Mouse (Mus musculus) olfactory bulb, adult 2 months (tissue): ENCODE measurements around the gene L3mbtl1. TPM values are rescaled to one million over a fixed set of nuclear protein-coding genes. Genes with fewer than 3 reads are reported as not detected.
"Not testable (repeated sequence)": the region's sequence is repeated elsewhere in the genome, so short reads cannot be mapped to it uniquely, and the experiment has no call there.

ENCODE experiments used
- H3K27ac ChIP-seq: fragments of 200-500 bp; 2 replicates; pipeline ENCODE4 v1.5.1; 2012; ENCODE audit warnings: low read depth, low read length; ENCODE audit not compliant: insufficient read depth
- H3K4me1 ChIP-seq: fragments of 200-500 bp; 2 replicates; pipeline ENCODE4 v1.6.1; 2012; ENCODE audit warnings: low read length; ENCODE audit not compliant: control insufficient read depth, insufficient read depth
- H3K4me3 ChIP-seq: fragments of 200-500 bp; 2 replicates; pipeline ENCODE4 v1.5.1; 2012; ENCODE audit warnings: mild to moderate bottlenecking, low read depth, low read length, moderate library complexity; ENCODE audit not compliant: insufficient read depth
- CTCF ChIP-seq: fragments of 200-500 bp; IDR thresholded peaks from 2 replicates; pipeline ENCODE4 v1.5.1; 2012; ENCODE audit warnings: low read depth, mild to moderate bottlenecking, low read length, moderate library complexity; ENCODE audit not compliant: insufficient read depth
- POLR2A ChIP-seq: fragments of 200-500 bp; IDR thresholded peaks from 2 replicates; pipeline ENCODE4 v1.6.1; 2012; ENCODE audit warnings: mild to moderate bottlenecking, low read depth, low read length, moderate library complexity; ENCODE audit not compliant: insufficient read depth
- WGBS: fragments of 180-500 bp; shearing (Covaris S2); methylation state at CpG from one replicate; pipeline ENCODE4 v1.1.7; 2018; 5-methylcytosine and 5-hydroxymethylcytosine counted together
- polyA plus RNA-seq: library from polyadenylated mRNA; stranded (reverse); fragments of >200 nt; gene quantifications from 2 replicates; pipeline ENCODE4 v1.2.4, GENCODE M21; 2012; ENCODE audit warnings: low replicate concordance; ENCODE audit not compliant: missing spikeins, insufficient read depth, insufficient read length

Gene L3mbtl1
- polyA plus RNA-seq: not detected in 2 replicates

DNA sequence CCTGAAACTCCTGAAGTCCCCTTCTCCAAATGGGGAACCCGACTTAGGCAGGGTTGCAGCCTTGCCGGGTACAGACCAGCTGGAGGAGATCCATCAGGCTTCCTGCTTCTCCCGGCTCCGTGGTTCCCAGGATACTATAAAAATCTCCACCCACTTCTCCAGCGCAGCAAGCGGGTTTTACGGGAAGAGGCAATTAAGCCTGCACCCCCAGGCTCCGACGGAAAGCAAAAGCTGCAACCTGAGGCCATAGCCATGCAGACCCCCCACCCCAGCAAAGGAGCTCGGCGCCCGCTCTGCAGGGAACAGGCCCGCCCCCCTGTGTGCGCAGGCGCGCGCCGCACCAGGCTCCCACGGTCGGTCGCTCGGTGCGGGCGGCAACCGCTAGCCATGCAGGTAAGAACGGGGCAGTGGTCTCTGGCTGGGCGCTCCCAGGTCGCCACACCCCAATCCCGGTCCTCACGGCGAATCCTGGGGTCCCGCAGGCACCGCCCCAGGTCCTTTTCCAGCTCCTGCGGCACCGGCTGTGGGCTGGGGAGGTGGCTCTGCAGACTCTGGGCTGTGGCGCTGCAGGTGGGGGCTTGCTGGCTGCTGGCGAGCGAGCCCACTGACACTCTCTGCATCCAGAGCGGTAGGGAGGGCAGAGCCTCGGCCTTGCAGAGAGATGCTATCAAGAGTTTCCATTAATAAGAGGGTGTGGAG, at the start of gene L3mbtl1:
Gene L3mbtl1, plus strand, starts transcription at position 325 of the 699 bp plus-strand sequence.
- peaks cover 13% of the 10 kb centered on the region for H3K4me1 ChIP-seq
- H3K27ac ChIP-seq: peak within 1 kb of the TSS; percentile 7; the same call in 1 of the 2 replicates
- H3K4me3 ChIP-seq: peak within 1 kb of the TSS; percentile 74
- no peak for TF ChIP-seq CTCF
- no peak for TF ChIP-seq POLR2A
- WGBS: under 1% methylated on average over 40 of the region's 40 CpGs

DNA sequence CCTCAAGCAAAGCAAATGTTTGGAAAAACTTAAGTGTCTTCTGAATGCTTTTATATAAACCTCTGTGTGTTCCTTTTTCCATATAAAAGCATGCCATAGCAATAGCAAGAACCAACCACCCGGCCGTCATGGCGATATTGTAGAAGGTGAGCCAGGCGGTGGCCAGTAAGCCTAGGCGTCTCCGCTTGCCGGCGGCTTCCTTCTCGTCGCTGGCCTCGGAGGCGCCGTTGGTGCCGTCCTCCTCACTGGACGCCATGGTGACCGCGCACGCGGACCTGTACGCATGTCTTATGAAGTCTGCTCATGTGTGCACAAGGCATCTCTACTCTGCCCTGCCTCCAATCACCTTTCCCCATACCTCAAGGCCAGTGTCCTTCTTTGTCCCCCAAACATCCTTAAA, 44.0 kb upstream of the L3mbtl1 start:
- H3K4me1 ChIP-seq, H3K27ac ChIP-seq, H3K4me3 ChIP-seq: not testable (repeated sequence)
- WGBS: 88% methylated on average over 20 of the region's 20 CpGs

DNA sequence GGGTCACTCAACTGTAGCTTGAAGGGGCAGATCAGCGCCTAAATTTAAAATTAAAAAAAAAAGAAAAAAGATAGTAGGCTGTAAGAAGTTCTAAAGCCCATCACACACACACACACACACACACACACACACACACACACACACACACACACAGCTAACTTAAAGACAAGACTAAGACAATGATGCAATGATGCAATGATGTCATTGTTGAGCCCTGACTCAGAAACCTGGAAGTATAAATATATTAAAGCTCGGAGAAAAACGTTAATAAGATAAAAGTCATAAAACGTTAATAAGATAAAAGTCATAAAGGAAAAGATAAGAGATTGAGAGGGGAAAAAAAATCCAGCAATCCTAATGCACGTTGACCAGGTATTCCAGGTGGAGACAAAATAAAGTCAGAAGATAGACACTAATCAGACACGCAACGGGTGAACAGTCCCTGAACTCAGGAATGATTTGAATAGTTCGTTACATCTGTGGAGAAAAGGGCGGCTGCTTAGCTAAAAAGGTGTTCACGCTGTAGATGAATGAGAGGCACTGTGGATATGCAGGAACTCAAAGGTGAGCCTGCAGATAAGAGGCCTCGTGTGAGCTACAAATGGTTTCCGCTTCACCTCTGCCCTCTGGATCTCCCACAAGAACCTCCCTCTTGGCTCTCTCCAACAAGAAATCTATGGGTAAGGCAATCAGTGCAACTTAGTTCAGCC, 43.2 kb upstream of the L3mbtl1 start:
- no peak for TF ChIP-seq CTCF
- no peak for TF ChIP-seq POLR2A
- WGBS: 82% methylated on average over 12 of the region's 12 CpGs
- no peak overlapping the region for H3K4me3 ChIP-seq
- no peak overlapping the region for H3K27ac ChIP-seq
- no peaks in the 10 kb centered on the region; the same call in 1 of the 2 replicates for H3K4me1 ChIP-seq

DNA sequence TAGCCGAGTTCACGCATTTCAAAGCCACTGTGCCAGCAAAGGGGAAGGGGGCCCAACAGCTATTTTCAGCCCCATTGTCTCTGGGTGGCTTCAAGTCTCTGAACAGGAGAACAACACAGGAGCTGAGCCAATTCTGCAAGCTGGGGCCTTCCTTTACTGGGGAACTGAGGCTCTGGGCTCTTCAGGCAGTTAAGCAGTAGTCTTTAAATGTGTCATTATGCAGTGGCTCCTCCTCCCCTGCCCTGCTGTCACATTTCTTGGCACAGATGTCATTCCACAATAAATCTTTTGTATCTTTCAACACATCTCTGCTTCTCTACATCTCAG, 42.7 kb upstream of the L3mbtl1 start:
- H3K4me1 ChIP-seq: no peaks in the 10 kb centered on the region; the same call in 1 of the 2 replicates
- H3K27ac ChIP-seq: no peak overlapping the region
- H3K4me3 ChIP-seq: no peak overlapping the region
- no peak for TF ChIP-seq POLR2A
- TF ChIP-seq CTCF: no peak
- WGBS: 61% methylated on average over 2 of the region's 2 CpGs

DNA sequence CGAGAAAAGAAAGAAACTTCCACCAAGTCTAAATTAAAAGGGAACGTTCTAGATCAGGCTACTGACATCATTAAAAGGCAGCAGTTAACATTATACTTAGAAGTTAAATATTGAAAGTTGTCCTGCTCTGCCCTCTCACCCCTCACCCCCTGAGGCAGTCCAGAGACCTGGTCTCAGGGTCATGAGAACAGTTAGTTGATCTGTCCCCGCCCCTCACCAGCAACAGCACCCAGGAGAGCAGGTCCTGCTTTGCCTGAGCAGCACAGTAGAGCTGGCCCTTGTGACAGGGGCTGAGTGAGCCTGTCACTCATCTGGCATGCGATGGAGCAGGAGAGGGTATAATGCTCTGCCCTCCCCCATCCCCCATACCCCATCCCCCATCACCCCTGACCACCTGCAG, 37.4 kb upstream of the L3mbtl1 start:
- TF ChIP-seq CTCF (no peak), POLR2A (no peak)
- Histone ChIP-seq H3K4me1 (peaks cover 5% of the 10 kb centered on the region; the same call in 1 of the 2 replicates), H3K27ac (no peak overlapping the region), H3K4me3 (no peak overlapping the region)
- 87% methylated on average over 4 of the region's 4 CpGs for WGBS

DNA sequence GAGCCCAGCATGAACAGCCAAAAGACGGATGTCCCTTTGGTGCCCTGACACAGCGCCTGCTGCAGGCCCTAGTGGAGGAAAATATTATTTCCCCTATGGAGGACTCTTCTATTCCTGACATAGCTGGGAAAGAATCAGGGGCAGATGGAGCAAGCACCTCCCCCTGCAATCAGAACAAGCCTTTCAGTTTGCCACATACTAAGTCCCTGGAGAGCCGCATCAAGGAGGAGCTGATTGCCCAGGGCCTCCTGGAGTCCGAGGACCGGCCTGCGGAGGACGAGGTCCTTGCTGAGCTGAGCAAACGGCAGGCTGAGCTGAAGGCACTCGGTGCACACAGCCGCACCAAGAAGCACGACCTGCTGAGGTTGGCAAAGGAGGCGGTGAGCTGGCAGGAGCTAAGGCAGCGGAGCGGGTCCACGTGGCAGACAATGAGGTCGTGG, 35.2 kb upstream of the L3mbtl1 start:
- H3K4me1 ChIP-seq: peaks cover 5% of the 10 kb centered on the region; the same call in 1 of the 2 replicates
- no peak overlapping the region for H3K27ac ChIP-seq
- TF ChIP-seq CTCF: no peak
- 53% methylated on average over 16 of the region's 16 CpGs for WGBS
- no peak overlapping the region for H3K4me3 ChIP-seq

DNA sequence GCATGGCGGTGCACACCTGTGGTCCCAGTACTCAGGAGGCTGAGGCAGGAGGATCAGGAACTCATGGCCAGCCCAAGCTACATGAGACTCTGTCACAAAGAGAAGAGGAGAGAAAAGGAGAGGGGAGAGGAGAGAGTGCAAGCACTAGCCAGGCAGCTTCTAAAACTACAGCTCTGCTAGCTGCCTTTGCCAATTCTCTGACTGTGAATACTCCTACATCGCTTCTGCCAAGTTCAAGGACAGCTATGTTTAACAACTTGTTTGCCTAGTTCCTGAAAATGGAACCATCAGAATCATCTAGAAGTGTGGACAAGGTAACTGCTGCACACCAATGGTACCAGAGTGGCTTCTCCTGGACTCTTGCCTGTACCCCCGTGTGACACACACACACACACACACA, 29.2 kb upstream of the L3mbtl1 start:
- 58% methylated on average over 3 of the region's 3 CpGs for WGBS
- TF ChIP-seq CTCF (no peak), POLR2A (no peak)
- Histone ChIP-seq H3K4me3 (no peak overlapping the region), H3K4me1 (no peaks in the 10 kb centered on the region), H3K27ac (no peak overlapping the region)

DNA sequence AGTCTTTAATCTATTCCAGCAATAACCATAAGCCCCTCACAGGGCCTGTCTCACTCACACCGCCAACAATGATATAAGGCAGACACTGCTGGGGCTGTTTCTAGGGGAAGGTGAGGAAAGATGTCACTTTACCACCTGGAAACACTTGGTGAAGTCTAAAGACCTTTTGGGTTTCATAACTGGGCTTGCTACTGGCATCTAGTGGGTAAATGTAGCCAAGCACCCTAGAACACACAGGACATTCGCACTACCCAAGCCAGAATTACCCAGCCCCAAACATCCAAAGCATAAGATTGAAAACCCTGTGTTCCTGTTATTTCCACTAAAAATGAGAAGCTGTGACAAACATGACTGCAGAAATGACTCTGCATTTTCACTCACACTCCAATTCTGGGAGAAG, 28.8 kb upstream of the L3mbtl1 start:
- Histone ChIP-seq H3K4me3 (no peak overlapping the region), H3K27ac (no peak overlapping the region), H3K4me1 (no peaks in the 10 kb centered on the region)
- no peak for TF ChIP-seq POLR2A
- TF ChIP-seq CTCF: no peak
- 63% methylated on average over 2 of the region's 2 CpGs for WGBS

DNA sequence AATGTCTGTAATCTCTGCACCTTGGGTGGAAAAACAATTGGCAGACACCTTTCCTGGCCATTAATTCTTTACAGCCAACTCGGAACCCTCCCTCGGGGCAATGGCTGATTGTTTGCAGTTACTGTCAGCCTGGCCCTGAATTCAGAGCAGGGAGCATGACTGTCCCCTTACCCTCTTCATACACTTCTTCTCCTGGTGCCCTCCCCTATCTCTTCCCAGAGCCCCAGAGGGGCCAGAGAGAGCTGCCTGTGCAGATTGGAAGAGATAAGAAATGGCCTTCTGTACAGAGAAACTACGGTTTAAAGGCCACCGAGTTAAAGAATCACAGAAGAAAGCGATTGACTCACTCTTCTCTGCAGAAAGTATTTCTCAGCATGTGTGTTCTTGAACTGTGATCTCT, 23.3 kb upstream of the L3mbtl1 start:
- TF ChIP-seq CTCF: no peak
- H3K4me1 ChIP-seq: no peaks in the 10 kb centered on the region
- H3K4me3 ChIP-seq: no peak overlapping the region
- H3K27ac ChIP-seq: no peak overlapping the region
- WGBS: 79% methylated on average over 5 of the region's 5 CpGs
